Mouse (Mus musculus) induced T-regulatory cell, adult 2 months (primary cell): ENCODE measurements around the gene Eif4g3.

Experiments used
- DNase-seq: peaks from one replicate; pipeline ENCODE4 v3.0.0-alpha.2; 2012; ENCODE audit warnings: low read depth

Eif4g3 gene

GRCm38 (mm10) chr4:138063372-138064265, 70.8 kb downstream of the Eif4g3 start:
- no peak for DNase-seq

GRCm38 (mm10) chr4:138064882-138065592, 72.2 kb downstream of the Eif4g3 start:
- no peak for DNase-seq

- peak; percentile 28 for DNase-seq
Measured at GRCm38 (mm10) chr4:138065593-138066169, 72.9 kb downstream of the Eif4g3 start.

GRCm38 (mm10) chr4:138066421-138066820, 73.6 kb downstream of the Eif4g3 start:
- peak; percentile 38 for DNase-seq

GRCm38 (mm10) chr4:138067858-138068257, 75.0 kb downstream of the Eif4g3 start:
- no peak for DNase-seq

GRCm38 (mm10) chr4:138068598-138068997, 75.8 kb downstream of the Eif4g3 start:
- DNase-seq: no peak

- no peak for DNase-seq
Measured at GRCm38 (mm10) chr4:138069371-138069770, 76.5 kb downstream of the Eif4g3 start.

- DNase-seq: no peak
Measured at GRCm38 (mm10) chr4:138071497-138071896, 78.7 kb downstream of the Eif4g3 start.

GRCm38 (mm10) chr4:138073086-138073485, 80.3 kb downstream of the Eif4g3 start:
- DNase-seq: no peak

GRCm38 (mm10) chr4:138073531-138073930, 80.7 kb downstream of the Eif4g3 start:
- DNase-seq: no peak

GRCm38 (mm10) chr4:138074896-138075584, 82.2 kb downstream of the Eif4g3 start:
- no peak for DNase-seq

- no peak for DNase-seq
Measured at GRCm38 (mm10) chr4:138077663-138078295, 85.0 kb downstream of the Eif4g3 start.

- no peak for DNase-seq
Measured at GRCm38 (mm10) chr4:138079234-138079633, 86.4 kb downstream of the Eif4g3 start.

GRCm38 (mm10) chr4:138082466-138082865, 89.6 kb downstream of the Eif4g3 start:
- no peak for DNase-seq

- DNase-seq: no peak
Measured at GRCm38 (mm10) chr4:138084103-138084502, 91.3 kb downstream of the Eif4g3 start.

GRCm38 (mm10) chr4:138084851-138085573, 92.2 kb downstream of the Eif4g3 start:
- no peak for DNase-seq

- DNase-seq: no peak
Measured at GRCm38 (mm10) chr4:138086949-138087348, 94.1 kb downstream of the Eif4g3 start.

- peak; percentile 77 for DNase-seq
Measured at GRCm38 (mm10) chr4:138089512-138089911, 96.7 kb downstream of the Eif4g3 start.

- no peak for DNase-seq
Measured at GRCm38 (mm10) chr4:138091562-138092194, 98.9 kb downstream of the Eif4g3 start.

- DNase-seq: no peak
Measured at GRCm38 (mm10) chr4:138100456-138100855, 107.6 kb downstream of the Eif4g3 start.
